In genomic region chr15:84556674-84557073, GRCm38 (mm10) we compare ENCODE assay signal across 9 mouse cellular contexts. TPM values are rescaled to one million over a fixed set of nuclear protein-coding genes. Genes with fewer than 3 reads are reported as not detected.
DNase-seq lines count a peak whose midpoint lies in the region; ATAC-seq and TF ChIP-seq lines count a peak whose summit lies in the region.
"Had no signal": no experiment of that assay in that cellular context is flagged by ENCODE, and none has a peak within 500 bp of the region (broad histone marks: within the 10 kb centered on the region; RNA-seq: fewer than 3 reads in every experiment).

No protein-coding gene starts in this region.

- ATAC-seq in stomach, embryonic 14.5 days (ENCODE audit: insufficient number of reproducible peaks, insufficient read depth, low FRiP score, low read depth) = no peak
- ATAC-seq in stomach, postnatal 0 days (ENCODE audit: low FRiP score, low TSS enrichment) = no peak; the same call in 1 of the 2 replicates
- ATAC-seq in hindbrain, postnatal 0 days = no peak

- no peaks in the 10 kb centered on the region for H3K27me3 ChIP-seq in stomach, embryonic 14.5 days (ENCODE audit: control insufficient read depth, insufficient read depth, low read length)
- H3K27me3 ChIP-seq in stomach, postnatal 0 days (ENCODE audit: control insufficient read depth, insufficient read depth, low read length) = no peaks in the 10 kb centered on the region
- H3K27me3 ChIP-seq in hindbrain, postnatal 0 days (ENCODE audit: insufficient read depth, low read length) = no peaks in the 10 kb centered on the region; the same call in 1 of the 2 replicates

- intact Hi-C loops in gastrocnemius, adult 2 months (cut with DNase I) = no loop called here

- no peak for TF ChIP-seq CTCF in gastrocnemius, adult 2 months (IDR thresholded peaks at IDR 0.05)
- no peak for TF ChIP-seq CTCF in stomach, postnatal 0 days (IDR thresholded peaks at IDR 0.05; ENCODE audit: low read depth)
- TF ChIP-seq CTCF in hindbrain, postnatal 0 days (IDR thresholded peaks at IDR 0.05; ENCODE audit: low read depth) = no peak

- no peak overlapping the region for H3K27ac ChIP-seq in gastrocnemius, adult 2 months
- H3K27ac ChIP-seq in stomach, embryonic 14.5 days (ENCODE audit: low read length) = no peak overlapping the region
- H3K27ac ChIP-seq in stomach, postnatal 0 days (replicated peaks) = no peak overlapping the region
- no peak overlapping the region for H3K27ac ChIP-seq in hindbrain, postnatal 0 days

- peaks cover 4% of the 10 kb centered on the region; the same call in 1 of the 2 replicates for H3K36me3 ChIP-seq in stomach, embryonic 14.5 days (ENCODE audit: control insufficient read depth, insufficient read depth, low read length)
- no peaks in the 10 kb centered on the region for H3K36me3 ChIP-seq in stomach, postnatal 0 days (ENCODE audit: control insufficient read depth, insufficient read depth, low read length)
- no peaks in the 10 kb centered on the region; the same call in 1 of the 2 replicates for H3K36me3 ChIP-seq in hindbrain, postnatal 0 days (ENCODE audit: insufficient read depth, low read length)

- WGBS in stomach, embryonic 14.5 days = 96% methylated on average over 17 of the region's 17 CpGs
- 99% methylated on average over 17 of the region's 17 CpGs for WGBS in stomach, postnatal 0 days
- WGBS in hindbrain, postnatal 0 days = 99% methylated on average over 17 of the region's 17 CpGs

- 0 out of 2 replicates have a peak, but pooled peaks cover 4% of the 10 kb centered on the region for H3K4me1 ChIP-seq in stomach, embryonic 14.5 days (ENCODE audit: control insufficient read depth, insufficient read depth, low read length)
- H3K4me1 ChIP-seq in stomach, postnatal 0 days (replicated peaks; ENCODE audit: control insufficient read depth, insufficient read depth) = no peaks in the 10 kb centered on the region
- H3K4me1 ChIP-seq in hindbrain, postnatal 0 days (ENCODE audit: insufficient read depth, low read length) = peaks cover 8% of the 10 kb centered on the region

- no peak for DNase-seq in gastrocnemius, adult 2 months
- DNase-seq in gastrocnemius, postnatal 4 days (ENCODE audit: low spot score in 2 of 2) = no peak
- DNase-seq in stomach, postnatal 0 days (ENCODE audit: low spot score) = no peak
- no peak for DNase-seq in hindbrain, postnatal 0 days (ENCODE audit: low spot score)
- no peak for DNase-seq in natural killer cell, adult 2 months (ENCODE audit: low spot score in 2 of 2)
- DNase-seq in right cerebral cortex, adult 18-20 months = no peak
- no peak for DNase-seq in urinary bladder, postnatal 36 days (ENCODE audit: low spot score in 2 of 2)
- DNase-seq: kidney, adult 9 months had no signal

- H3K9me3 ChIP-seq in stomach, embryonic 14.5 days (ENCODE audit: control insufficient read depth, low read depth, low read length) = 0 out of 2 replicates have a peak, but pooled peaks cover 2% of the 10 kb centered on the region
- no peaks in the 10 kb centered on the region for H3K9me3 ChIP-seq in stomach, postnatal 0 days (ENCODE audit: control insufficient read depth, low read length)
- H3K9me3 ChIP-seq in hindbrain, postnatal 0 days (ENCODE audit: low read length) = no peaks in the 10 kb centered on the region

- no peak for TF ChIP-seq EP300 in stomach, postnatal 0 days (optimal IDR thresholded peaks at IDR 0.05)

- H3K9ac ChIP-seq in stomach, embryonic 14.5 days (replicated peaks; ENCODE audit: low read depth, low read length) = no peak overlapping the region
- no peak overlapping the region for H3K9ac ChIP-seq in stomach, postnatal 0 days (ENCODE audit: low read length)
- peak overlapping the region; percentile 74 for H3K9ac ChIP-seq in hindbrain, postnatal 0 days (replicated peaks; ENCODE audit: low read length)

- peak overlapping the region; percentile 86 for H3K4me3 ChIP-seq in gastrocnemius, adult 2 months
- peak overlapping the region; percentile 68; the same call in 1 of the 2 replicates for H3K4me3 ChIP-seq in stomach, embryonic 14.5 days (ENCODE audit: low read depth, low read length)
- H3K4me3 ChIP-seq in stomach, postnatal 0 days (ENCODE audit: low read depth, low read length) = no peak overlapping the region; the same call in 1 of the 2 replicates
- H3K4me3 ChIP-seq in hindbrain, postnatal 0 days (ENCODE audit: low read length) = peak overlapping the region; percentile 54

- peak overlapping the region; percentile 77 for H3K4me2 ChIP-seq in stomach, embryonic 14.5 days (replicated peaks; ENCODE audit: low read depth, low read length)
- H3K4me2 ChIP-seq in stomach, postnatal 0 days (replicated peaks; ENCODE audit: low read depth) = no peak overlapping the region; the same call in 1 of the 2 replicates
- H3K4me2 ChIP-seq in hindbrain, postnatal 0 days (ENCODE audit: low read depth, low read length) = peak overlapping the region; percentile 71

RNA-seq across cellular contexts. Expression of gene Rtl6, which starts 0.9 kb away (rescaled TPM):
- 1 to 10 TPM; 3.4 to 4.3 TPM for total RNA-seq in gastrocnemius, adult 2 months (2021)
- 1 to 10 TPM; 8.1 to 9.7 TPM for total RNA-seq in gastrocnemius, postnatal 4 days (2021)
- 8.4 and 8.6 TPM in 2 replicates for polyA plus RNA-seq in stomach, embryonic 14.5 days (2014; fragmentation: Nextera tagmentation; extraction: Ambion mirVana)
- polyA plus RNA-seq in stomach, postnatal 0 days (2015; fragmentation: Nextera tagmentation; extraction: Ambion mirVana) = 3.5 and 3.8 TPM in 2 replicates
- 77.9 and 80.7 TPM in 2 replicates for total RNA-seq in hindbrain, postnatal 0 days (2014; rRNA removed)
- polyA plus RNA-seq in hindbrain, postnatal 0 days (2015; fragmentation: Nextera tagmentation; extraction: Ambion mirVana) = 39.1 and 39.9 TPM in 2 replicates
